Mouse (Mus musculus) kidney, adult 2 months (tissue): ENCODE measurements at regions not wholly inside any gene's neighbourhood (a gene's known extent, or its start where the extent isn't known, plus 50 kb on each side); places are given as distances from the start of the nearest gene placed in this dataset.

Source experiments
- CTCF ChIP-seq: fragments of 200-500 bp; conservative IDR thresholded peaks from 2 replicates; pipeline ENCODE4 v1.5.1; 2011; ENCODE audit warnings: low read depth, mild to moderate bottlenecking, control low read depth, low read length, moderate library complexity, mixed read lengths; ENCODE audit not compliant: insufficient read depth, insufficient read length
- POLR2A ChIP-seq: fragments of 200-500 bp; IDR thresholded peaks from one replicate; pipeline ENCODE4 v1.6.1; 2011; ENCODE audit warnings: low read depth, low read length, control low read depth

DNA sequence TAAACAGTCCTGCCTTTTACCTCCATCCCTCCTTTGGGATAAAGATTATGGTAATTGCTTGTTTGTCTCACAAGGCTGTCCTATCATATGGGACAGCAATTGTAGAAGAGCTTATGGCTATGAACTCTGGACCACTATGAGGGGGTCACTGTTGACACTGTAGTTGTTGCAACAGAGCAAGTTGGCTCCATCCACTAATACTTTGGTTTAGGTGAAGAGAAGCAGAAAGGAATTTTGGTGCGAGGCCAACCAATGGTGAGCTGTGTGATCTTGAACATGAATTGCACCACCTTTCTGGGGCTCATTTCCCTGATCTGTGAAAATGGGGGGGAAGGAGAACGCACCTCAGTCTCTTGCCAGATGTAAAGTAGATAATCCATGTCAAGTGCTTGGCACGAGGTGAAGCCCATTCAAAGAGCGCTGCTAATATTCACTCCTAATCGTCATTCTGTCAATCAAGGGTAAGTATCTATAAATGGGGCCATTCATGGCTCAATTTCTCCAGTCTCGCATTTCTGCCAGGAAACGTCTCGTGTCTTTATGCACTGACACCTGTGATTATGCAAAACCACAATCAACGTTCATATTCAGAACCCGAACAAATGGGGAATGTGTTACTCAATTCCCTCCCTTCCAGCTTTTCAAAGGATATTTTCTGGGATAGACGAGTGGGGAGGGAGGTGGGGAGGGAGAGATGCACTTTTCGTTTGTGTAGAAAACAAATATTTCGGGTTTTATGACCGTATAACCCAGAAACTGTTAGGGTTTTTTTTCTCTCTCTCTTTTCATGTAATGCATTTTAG is 133.3 kb upstream of the Jun start:
- TF ChIP-seq CTCF, result no peak
- no peak for TF ChIP-seq POLR2A
